Mouse (Mus musculus) MEL-GATA-1-ER (cell line): ENCODE data around the gene Fxyd3.

Experiments
- DNase-seq: peaks from one replicate; pipeline ENCODE4 v3.0.0-alpha.2; 2012; ENCODE audit warnings: low read depth; ENCODE audit errors: extremely low read depth

Gene Fxyd3

GRCm38 (mm10) chr7:31073546-31073945, 3.0 kb downstream of the Fxyd3 start:
- no peak for DNase-seq

DNA sequence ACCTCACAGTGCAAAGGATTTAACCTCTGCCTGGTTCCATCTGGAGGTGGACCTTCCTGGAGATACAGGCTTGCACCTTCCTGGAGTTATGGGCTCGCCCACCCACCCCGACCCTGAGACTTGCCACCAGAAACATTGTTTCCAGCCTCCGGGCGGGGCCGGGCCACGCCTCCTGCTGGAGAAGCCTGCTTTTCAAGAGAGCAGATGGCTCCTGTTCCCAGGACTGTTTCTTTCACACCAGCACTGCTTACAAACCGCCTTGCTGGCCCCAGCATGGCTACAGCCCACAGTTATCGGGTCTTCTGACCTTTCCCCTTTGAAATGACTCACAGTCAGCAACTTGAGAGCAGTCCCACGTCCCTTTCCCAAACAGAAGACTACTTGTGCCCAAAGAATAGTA, 4.2 kb downstream of the Fxyd3 start:
- DNase-seq: no peak

DNA sequence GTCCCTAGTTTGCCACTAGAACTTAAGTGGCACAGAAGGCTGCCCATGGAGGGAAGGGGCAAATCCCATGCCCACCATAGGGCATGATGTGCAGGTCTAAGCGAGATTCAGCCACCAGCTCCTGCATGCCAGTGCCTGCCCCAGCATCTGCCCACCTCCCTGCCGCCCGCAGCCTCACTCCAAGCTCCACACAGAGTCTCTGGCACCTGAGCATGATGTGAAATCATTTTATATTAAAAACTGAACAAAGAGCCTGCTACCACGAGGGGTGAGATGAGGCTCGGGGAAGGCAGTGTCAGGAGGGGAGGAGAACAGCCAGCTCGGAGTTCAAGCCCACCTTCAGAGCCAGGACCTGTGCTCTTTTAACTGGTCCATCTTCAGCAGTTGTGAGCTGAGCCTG, 6.2 kb downstream of the Fxyd3 start:
- DNase-seq: no peak

DNA sequence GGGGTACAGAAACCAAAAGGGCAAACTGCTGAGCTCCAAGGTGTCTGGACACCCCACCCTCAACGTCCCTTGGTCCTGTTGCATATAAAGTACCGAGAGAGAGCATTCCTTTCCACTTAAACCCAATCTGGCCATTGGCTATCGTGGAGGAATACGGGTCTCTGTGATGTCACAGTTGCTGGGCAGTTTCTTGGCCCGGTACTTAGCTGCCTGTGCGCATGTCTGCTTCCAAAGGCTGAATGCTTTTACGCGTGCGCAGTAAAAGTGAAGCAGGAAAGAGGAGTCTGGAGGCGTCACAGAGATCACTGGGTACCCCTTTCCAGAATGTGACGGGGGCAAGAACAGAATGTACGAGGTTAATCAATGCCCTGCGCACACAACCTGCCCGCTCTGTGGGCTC, 7.0 kb downstream of the Fxyd3 start:
- no peak for DNase-seq

DNA sequence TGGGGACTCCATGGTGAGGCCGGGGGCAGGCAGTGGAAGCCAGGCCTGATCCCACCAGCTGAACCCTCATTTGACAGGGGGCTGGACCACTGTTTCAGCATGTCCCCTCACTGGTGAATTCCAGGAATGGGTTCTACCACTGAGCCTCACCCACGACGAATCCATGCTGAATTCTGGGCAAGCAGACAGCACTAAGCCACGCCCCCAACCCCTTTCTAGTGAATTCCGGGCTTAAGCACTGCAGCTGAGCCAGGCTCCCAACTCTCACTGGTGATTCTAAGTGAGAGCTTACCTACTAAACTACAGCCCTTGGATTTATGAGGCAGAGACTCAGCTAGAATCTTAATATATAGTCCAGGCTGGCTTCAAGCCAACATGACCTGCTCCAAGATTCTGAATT, 8.7 kb downstream of the Fxyd3 start:
- DNase-seq: no peak

DNA sequence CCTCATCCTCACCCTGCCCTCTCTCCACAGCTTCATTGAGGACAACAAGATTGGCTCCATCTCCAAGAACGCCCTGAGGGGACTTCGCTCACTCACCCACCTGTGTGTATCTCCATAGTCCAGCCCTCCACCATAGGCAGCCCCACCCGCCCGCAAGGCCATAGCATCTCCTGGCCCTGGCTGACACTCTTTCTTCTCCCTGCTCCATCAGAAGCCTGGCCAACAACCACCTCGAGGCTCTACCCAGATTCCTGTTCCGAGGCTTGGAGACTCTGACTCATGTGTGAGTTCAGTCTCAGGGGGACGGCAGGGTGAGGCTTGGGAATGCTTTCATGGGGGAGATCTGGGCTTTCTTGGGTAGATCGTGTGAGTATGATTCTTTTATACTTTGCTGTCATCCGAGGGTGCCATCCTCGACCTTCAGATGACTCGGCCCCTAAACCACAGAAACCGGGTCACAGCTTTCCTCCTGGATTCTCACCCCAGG, 13.4 kb downstream of the Fxyd3 start:
- no peak for DNase-seq

DNA sequence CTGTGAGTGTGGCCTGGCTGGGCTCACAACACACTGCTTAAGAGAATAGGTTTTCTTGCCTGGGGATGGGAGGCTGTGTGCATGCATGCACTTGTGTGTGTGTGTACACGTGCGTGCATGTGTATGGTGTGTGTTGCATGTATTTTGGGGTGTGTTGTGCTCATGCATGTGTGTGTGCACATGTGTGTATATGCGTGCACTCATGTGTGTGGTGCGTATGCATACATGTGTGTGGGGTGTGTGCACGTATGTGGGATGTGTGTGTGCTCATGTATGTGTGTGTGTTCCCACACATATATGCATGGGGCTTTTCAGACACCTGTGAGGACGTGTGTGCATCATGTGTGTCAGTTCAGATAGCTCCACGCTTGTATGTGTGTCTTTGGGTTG, 15.9 kb downstream of the Fxyd3 start:
- DNase-seq: no peak

GRCm38 (mm10) chr7:31059919-31060620, 16.4 kb downstream of the Fxyd3 start:
- no peak for DNase-seq

GRCm38 (mm10) chr7:31059108-31059507, 17.4 kb downstream of the Fxyd3 start, which contains the start of gene Lgi4:
Lgi4 (plus strand) TSS chr7:31059342.
- no peak for DNase-seq

GRCm38 (mm10) chr7:31058211-31058610, 18.3 kb downstream of the Fxyd3 start:
- DNase-seq: no peak

- no peak for DNase-seq
Observed at GRCm38 (mm10) chr7:31057730-31058129, 18.8 kb downstream of the Fxyd3 start.

DNA sequence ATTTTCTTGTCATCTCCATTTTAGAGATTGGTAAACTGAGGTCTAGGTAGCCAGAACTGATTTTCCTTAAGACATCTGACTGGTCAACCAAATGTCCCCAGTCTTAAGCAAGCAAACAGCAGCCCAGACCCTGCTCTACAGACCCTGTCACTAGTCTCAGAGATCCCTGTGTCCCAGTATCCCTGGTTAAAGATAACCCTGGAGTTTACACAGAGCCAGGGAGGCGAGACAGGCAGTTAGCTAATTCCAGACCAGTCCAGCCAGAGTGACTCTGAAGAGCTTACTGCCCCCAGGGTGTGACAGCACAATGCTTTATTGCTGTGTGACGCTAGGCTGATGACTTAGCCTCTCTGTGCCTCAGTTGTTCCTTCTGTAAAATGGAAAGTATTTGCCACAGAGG, 19.4 kb downstream of the Fxyd3 start, which contains the start of gene Fxyd1:
Fxyd1 (minus strand) TSS at position 129 of the 400 bp plus-strand sequence.
- no peak for DNase-seq

- DNase-seq: no peak
Observed at GRCm38 (mm10) chr7:31056448-31056847, 20.1 kb downstream of the Fxyd3 start.

DNA sequence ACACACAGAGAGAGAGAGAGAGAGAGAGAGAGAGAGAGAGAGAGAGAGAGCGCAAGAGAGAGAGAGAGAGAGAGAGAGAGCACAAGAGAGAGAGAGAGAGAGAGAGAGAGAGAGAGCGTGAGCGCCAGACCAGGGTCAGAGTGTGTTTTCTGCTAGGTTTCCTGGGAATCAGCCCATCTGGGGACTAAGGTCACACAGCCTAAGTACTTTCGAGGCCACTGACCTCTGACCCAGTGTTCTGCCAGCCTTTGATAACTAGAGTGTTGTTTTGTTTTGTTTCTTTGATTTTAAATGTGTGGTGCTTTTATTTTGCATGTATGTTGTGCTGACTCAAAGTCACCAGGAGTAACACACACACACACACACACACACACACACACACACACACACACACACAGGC, 20.6 kb downstream of the Fxyd3 start:
- no peak for DNase-seq

DNA sequence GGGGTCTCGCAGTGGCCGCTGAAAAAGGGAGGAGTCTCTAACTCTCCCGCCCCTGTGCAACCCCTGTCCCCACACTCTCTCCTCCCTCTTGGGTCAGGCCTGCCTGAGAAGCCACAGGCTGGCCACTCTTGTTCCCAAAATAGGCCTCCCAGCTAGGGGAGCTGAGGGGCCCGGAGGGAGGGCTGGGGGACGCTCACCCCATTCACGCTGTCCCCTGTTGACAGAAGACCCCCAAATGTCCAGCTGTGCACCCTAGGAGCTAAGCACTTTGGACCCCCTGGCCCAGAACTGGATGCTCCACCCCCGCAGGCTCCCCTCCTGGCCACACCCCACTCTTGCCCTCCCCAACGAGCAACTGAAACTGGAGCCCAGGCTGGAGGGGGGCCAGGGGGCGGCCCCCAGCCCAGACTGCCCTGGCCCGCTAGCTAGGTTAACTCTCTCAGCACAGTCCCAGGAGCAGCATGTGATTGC, 21.1 kb downstream of the Fxyd3 start:
- DNase-seq: no peak

GRCm38 (mm10) chr7:31054661-31055320, 21.7 kb downstream of the Fxyd3 start:
- DNase-seq: no peak

GRCm38 (mm10) chr7:31053882-31054447, 22.5 kb downstream of the Fxyd3 start:
- no peak for DNase-seq

DNA sequence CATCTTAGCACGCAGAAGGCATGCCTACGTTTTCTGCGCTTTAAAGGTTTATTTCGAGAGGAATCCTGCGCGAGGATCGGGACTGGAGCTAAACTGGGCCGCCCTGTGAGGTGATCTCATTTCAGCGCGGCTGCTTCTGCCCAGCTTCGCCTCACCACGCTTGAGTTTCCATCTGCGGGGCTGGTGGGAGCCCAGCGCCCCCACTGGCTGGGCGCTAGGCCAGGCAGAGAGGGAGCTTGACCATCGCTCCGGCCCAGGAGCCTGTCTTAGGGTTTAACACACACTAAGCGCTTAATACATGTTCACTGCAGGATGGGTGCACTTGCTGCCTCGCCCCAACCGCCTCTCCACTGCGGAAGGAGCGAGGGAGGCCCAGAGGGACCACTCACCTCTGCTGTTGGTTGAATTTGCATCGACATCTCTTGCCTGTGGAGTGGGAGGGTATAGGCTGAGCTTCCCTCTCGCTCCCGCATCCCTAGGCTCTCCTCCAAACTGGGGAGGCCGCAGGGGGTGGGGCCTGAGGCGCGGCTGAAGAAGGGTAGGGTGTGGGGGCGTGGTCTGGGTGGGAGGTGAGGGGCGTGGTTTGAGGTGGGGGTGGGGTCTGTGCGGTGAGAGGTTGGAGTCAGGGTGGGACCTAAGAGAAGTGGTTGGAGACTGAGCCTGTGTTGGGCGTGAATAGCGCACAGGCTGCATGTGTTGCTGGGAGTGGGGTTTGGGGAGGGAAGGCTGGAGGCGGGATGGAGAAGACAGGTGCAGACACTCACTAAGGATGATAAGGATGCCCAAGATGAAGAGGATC, 23.7 kb downstream of the Fxyd3 start:
- no peak for DNase-seq

- no peak for DNase-seq
Observed at GRCm38 (mm10) chr7:31052251-31052635, 24.3 kb downstream of the Fxyd3 start.

- DNase-seq: no peak
Observed at GRCm38 (mm10) chr7:31051321-31052021, 25.0 kb downstream of the Fxyd3 start, which contains the start of gene Fxyd7. Fxyd7 (minus strand) TSS chr7:31051467.

DNA sequence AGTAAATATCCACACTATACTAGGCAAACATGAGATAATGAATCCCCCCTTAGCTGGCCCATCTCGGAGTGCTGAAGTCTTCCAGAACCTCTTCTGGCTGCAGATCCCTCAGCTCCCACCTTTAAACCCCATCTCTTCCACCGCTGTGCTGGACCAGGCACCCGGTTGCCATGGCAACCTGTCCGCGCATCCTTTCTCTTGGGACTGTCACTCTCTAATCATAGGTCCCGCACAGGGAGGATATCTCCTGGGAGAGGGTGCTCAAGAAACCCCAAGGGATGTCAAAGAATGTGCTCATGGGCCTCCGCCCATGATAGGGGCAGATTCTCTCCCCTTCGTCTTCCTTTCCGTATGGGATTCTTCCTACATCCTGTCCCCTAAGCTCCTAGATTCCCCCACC, 25.6 kb downstream of the Fxyd3 start:
- no peak for DNase-seq
